Mouse (Mus musculus) mesoderm, embryonic 11.5 days (tissue): ENCODE measurements at regions not wholly inside any gene's neighbourhood (a gene's known extent, or its start where the extent isn't known, plus 50 kb on each side); places are given as distances from the start of the nearest gene placed in this dataset.
A peak's percentile ranks its signal among the peaks of the same experiment; 100 is the strongest.

ENCODE experiments used
- DNase-seq: peaks from one replicate; pipeline ENCODE4 v3.0.0-alpha.2; 2012; ENCODE audit warnings: low read depth, low spot score

GRCm38 (mm10) chr1:44388091-44388490 is 163.2 kb upstream of the Gulp1 start:
- no peak for DNase-seq

GRCm38 (mm10) chr1:44392141-44392540 is 159.2 kb upstream of the Gulp1 start:
- no peak for DNase-seq

GRCm38 (mm10) chr1:44395538-44395937 is 155.8 kb upstream of the Gulp1 start:
- peak; percentile 14 for DNase-seq

- DNase-seq: no peak
These were observed 153.2 kb upstream of the Gulp1 start for GRCm38 (mm10) chr1:44398066-44398465.

- DNase-seq: peak; percentile 4
These were observed 113.5 kb upstream of the Gulp1 start for GRCm38 (mm10) chr1:44437822-44438221.
